Mouse (Mus musculus): Measurements from ENCODE around the gene Akap5. TPM values are rescaled to one million over a fixed set of nuclear protein-coding genes. Genes with fewer than 3 reads are reported as not detected.

The Akap5 gene
- total and polyA plus RNA-seq, 2 experiments from 2014 or later = 0.50 to 1.1 TPM

DNA sequence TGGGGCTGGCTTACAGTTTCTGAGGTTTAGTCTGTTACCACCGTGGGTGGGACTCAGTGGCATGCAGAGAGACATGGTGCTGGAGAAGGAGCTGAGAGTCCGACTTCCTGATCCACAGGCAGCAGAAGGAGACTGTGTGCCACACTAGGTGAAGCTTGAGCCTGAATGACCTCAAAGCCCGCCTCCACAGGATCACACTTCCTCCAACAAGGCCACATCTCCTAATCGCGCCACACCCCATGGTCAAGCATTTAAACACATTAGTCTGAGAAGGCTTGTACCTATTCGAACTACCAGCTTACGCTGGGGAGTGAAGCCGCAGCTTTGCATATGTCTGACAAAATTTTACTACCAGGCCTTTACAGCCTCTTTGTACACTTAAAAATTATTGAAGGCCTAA, 19.6 kb upstream of the Akap5 start:
- Histone ChIP-seq H3K4me2 (ENCODE audit: low read depth, low read length) (no peak overlapping the region), H3K9me3 (replicated peaks; ENCODE audit: control insufficient read depth, low read length) (no peaks in the 10 kb centered on the region), H3K4me1 (ENCODE audit: control insufficient read depth, insufficient read depth) (peaks cover 8% of the 10 kb centered on the region), H3K9ac (replicated peaks; ENCODE audit: low read depth, low read length) (no peak overlapping the region), H3K27me3 (ENCODE audit: control insufficient read depth, insufficient read depth, low read length) (no peaks in the 10 kb centered on the region), H3K4me3 (ENCODE audit: low read depth, low read length) (no peak overlapping the region), H3K36me3 (replicated peaks; ENCODE audit: control insufficient read depth, insufficient read depth, low read length) (peaks cover 38% of the 10 kb centered on the region), H3K27ac (ENCODE audit: low read depth) (no peak overlapping the region)
- no peak for TF ChIP-seq CTCF (IDR thresholded peaks at IDR 0.05; ENCODE audit: low read depth)
- no peak for TF ChIP-seq EP300 (IDR thresholded peaks at IDR 0.05; ENCODE audit: low read depth)
- 83% methylated on average over 8 of the region's 8 CpGs for WGBS
- ATAC-seq (ENCODE audit: insufficient read depth, low read depth) = no peak
- no peak for DNase-seq (ENCODE audit: low spot score)

DNA sequence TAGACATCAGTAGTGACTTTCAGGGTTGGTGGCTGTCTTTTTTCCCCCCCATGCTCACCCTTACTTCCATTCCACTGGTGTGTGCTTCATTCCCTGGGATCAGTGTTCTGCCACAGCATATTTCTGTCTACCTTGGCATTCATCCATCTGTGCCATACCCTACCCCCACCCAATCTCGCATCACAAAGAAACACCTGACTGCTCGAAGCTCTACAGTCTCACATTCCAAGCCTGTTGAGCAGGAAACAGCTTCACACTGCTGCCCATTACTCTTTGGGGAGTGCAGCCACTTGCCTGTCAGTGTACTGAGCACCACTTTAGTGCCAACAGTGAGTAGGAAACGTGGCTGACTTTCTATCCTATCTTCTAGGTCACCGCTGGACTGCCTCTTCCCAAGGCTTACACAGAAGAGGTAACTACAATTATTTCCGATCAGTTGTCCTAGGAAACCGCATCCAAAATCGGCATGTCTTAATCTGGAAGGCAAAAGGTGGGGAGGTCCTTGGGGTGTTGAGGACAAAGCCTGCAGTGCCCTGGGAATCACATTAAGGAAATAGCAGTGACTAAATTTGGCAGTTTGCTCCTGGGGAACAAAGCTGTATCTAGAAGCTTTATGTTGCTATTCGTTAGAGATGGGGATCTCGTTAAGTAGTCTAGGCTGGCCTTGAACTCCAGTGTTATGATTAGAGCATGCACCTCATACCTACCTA, 17.7 kb upstream of the Akap5 start:
- DNase-seq (ENCODE audit: low spot score) (no peak), ATAC-seq (ENCODE audit: insufficient read depth, low read depth) (no peak)
- Histone ChIP-seq H3K9me3 (replicated peaks; ENCODE audit: control insufficient read depth, low read length) (no peaks in the 10 kb centered on the region), H3K27me3 (ENCODE audit: control insufficient read depth, insufficient read depth, low read length) (no peaks in the 10 kb centered on the region), H3K36me3 (replicated peaks; ENCODE audit: control insufficient read depth, insufficient read depth, low read length) (peaks cover 32% of the 10 kb centered on the region), H3K4me1 (ENCODE audit: control insufficient read depth, insufficient read depth) (peaks cover 8% of the 10 kb centered on the region), H3K27ac (ENCODE audit: low read depth) (peak overlapping the region; percentile 60), H3K4me3 (ENCODE audit: low read depth, low read length) (no peak overlapping the region), H3K4me2 (ENCODE audit: low read depth, low read length) (no peak overlapping the region), H3K9ac (replicated peaks; ENCODE audit: low read depth, low read length) (no peak overlapping the region)
- WGBS = 41% methylated on average over 9 of the region's 9 CpGs
- TF ChIP-seq EP300 (IDR thresholded peaks at IDR 0.05; ENCODE audit: low read depth) (no peak), CTCF (IDR thresholded peaks at IDR 0.05; ENCODE audit: low read depth) (no peak)

DNA sequence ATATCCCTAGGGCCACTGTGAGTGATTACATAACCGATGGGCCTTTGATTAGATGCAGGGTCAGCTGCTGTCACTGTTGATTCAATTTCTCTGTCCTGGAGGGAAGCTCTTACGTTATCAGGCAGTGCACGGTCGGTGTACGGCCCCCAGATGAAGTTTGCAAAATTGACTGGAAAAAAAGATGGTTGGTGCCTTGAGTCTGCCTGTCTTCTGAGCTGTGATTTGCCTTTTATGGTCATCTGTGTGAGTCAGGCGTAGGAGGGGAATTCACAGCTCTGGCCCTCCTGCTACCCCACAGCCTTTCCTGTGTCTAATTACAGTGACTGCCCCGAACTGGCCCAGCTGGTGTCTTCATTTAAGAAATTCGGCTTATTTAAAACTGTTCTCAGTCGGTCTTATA, 16.7 kb upstream of the Akap5 start:
- 39% methylated on average over 9 of the region's 9 CpGs for WGBS
- peak; percentile 72 for ATAC-seq (ENCODE audit: insufficient read depth, low read depth)
- Histone ChIP-seq H3K4me2 (ENCODE audit: low read depth, low read length) (no peak overlapping the region), H3K9ac (replicated peaks; ENCODE audit: low read depth, low read length) (no peak overlapping the region), H3K4me3 (ENCODE audit: low read depth, low read length) (no peak overlapping the region), H3K36me3 (replicated peaks; ENCODE audit: control insufficient read depth, insufficient read depth, low read length) (peaks cover 29% of the 10 kb centered on the region), H3K4me1 (ENCODE audit: control insufficient read depth, insufficient read depth) (peaks cover 8% of the 10 kb centered on the region), H3K9me3 (replicated peaks; ENCODE audit: control insufficient read depth, low read length) (no peaks in the 10 kb centered on the region), H3K27ac (ENCODE audit: low read depth) (peak overlapping the region; percentile 70), H3K27me3 (ENCODE audit: control insufficient read depth, insufficient read depth, low read length) (no peaks in the 10 kb centered on the region)
- TF ChIP-seq CTCF (IDR thresholded peaks at IDR 0.05; ENCODE audit: low read depth) (no peak), EP300 (IDR thresholded peaks at IDR 0.05; ENCODE audit: low read depth) (0 out of 2 replicates have a peak, but pooled peaks have one; percentile 42)
- peak; percentile 73 for DNase-seq (ENCODE audit: low spot score)

DNA sequence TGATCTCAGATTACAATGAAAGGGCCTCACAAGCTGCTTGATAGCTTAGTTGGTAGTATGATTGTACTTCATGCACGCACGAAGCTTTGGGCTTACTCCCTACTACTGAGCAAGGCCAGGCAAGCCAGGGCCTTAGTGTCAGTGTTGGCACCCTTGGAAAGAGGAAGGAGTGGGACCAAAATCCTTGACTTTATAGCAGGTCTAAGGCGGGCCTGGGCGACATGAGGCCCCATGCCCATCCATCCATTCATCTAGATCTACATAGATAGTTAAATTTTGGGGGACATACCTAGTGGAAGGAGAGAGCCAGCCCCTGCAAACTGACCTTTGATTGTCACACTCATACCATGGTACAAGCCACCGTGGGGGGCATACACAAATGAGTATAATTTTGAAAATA, 16.3 kb upstream of the Akap5 start:
- WGBS = 69% methylated on average over 5 of the region's 5 CpGs
- no peaks in the 10 kb centered on the region for H3K27me3 ChIP-seq (ENCODE audit: control insufficient read depth, insufficient read depth, low read length)
- H3K36me3 ChIP-seq (replicated peaks; ENCODE audit: control insufficient read depth, insufficient read depth, low read length) = peaks cover 25% of the 10 kb centered on the region
- H3K4me1 ChIP-seq (ENCODE audit: control insufficient read depth, insufficient read depth) = peaks cover 8% of the 10 kb centered on the region
- peak overlapping the region; percentile 70 for H3K27ac ChIP-seq (ENCODE audit: low read depth)
- no peak overlapping the region for H3K4me3 ChIP-seq (ENCODE audit: low read depth, low read length)
- TF ChIP-seq CTCF (IDR thresholded peaks at IDR 0.05; ENCODE audit: low read depth) (no peak), EP300 (IDR thresholded peaks at IDR 0.05; ENCODE audit: low read depth) (no peak)
- H3K9ac ChIP-seq (replicated peaks; ENCODE audit: low read depth, low read length) = no peak overlapping the region
- H3K4me2 ChIP-seq (ENCODE audit: low read depth, low read length) = no peak overlapping the region
- H3K9me3 ChIP-seq (replicated peaks; ENCODE audit: control insufficient read depth, low read length) = no peaks in the 10 kb centered on the region
- ATAC-seq (ENCODE audit: insufficient read depth, low read depth) (no peak), DNase-seq (ENCODE audit: low spot score) (no peak)

DNA sequence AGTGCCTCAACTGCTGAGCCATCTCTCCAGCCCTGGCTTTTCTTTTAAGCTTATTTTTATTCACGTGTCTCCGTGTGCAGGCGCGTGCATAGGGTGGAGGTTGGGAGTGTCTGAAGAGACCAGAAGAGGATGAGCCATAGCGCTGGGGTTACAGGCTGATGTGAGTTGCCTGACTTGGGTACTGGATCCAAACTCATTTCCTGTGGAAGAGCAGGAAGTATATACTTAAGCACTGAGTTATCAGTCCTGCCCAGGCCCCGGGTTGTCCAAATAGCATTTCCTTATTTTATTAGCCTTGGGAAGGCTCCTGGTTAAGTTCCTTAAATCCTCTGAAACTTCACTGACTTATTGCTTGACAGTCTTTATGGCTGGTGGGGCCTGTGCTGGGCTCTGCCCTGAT, 14.7 kb upstream of the Akap5 start:
- Histone ChIP-seq H3K4me1 (ENCODE audit: control insufficient read depth, insufficient read depth) (peaks cover 8% of the 10 kb centered on the region), H3K9me3 (replicated peaks; ENCODE audit: control insufficient read depth, low read length) (no peaks in the 10 kb centered on the region), H3K36me3 (replicated peaks; ENCODE audit: control insufficient read depth, insufficient read depth, low read length) (peaks cover 22% of the 10 kb centered on the region), H3K9ac (replicated peaks; ENCODE audit: low read depth, low read length) (no peak overlapping the region), H3K4me2 (ENCODE audit: low read depth, low read length) (no peak overlapping the region), H3K4me3 (ENCODE audit: low read depth, low read length) (no peak overlapping the region), H3K27ac (ENCODE audit: low read depth) (peak overlapping the region; percentile 5; the same call in 1 of the 2 replicates), H3K27me3 (ENCODE audit: control insufficient read depth, insufficient read depth, low read length) (no peaks in the 10 kb centered on the region)
- TF ChIP-seq EP300 (IDR thresholded peaks at IDR 0.05; ENCODE audit: low read depth) = no peak
- no peak for TF ChIP-seq CTCF (IDR thresholded peaks at IDR 0.05; ENCODE audit: low read depth)
- ATAC-seq (ENCODE audit: insufficient read depth, low read depth) = no peak
- DNase-seq (ENCODE audit: low spot score) = no peak
- WGBS = 66% methylated on average over 6 of the region's 6 CpGs

DNA sequence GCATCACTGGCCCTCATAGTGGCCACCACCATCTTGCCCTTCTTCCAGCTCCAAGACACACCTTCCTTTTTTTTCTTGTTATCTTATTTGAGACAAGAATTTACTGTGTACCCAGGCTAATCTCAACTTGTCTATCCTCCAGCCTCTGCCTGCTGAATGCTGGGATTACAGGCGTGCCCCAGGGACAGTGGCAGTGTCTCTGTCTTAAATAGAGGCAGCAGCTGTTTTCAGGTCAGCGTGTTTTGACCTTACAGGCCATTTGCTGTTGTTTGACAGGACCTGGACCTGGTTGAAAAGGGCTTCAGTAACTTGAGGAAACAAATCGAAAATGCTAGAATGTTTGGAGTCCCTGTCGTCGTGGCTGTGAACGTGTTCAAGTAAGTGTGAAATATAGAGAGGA, 14.1 kb upstream of the Akap5 start:
- Histone ChIP-seq H3K4me3 (ENCODE audit: low read depth, low read length) (no peak overlapping the region), H3K36me3 (replicated peaks; ENCODE audit: control insufficient read depth, insufficient read depth, low read length) (peaks cover 24% of the 10 kb centered on the region), H3K9ac (replicated peaks; ENCODE audit: low read depth, low read length) (no peak overlapping the region), H3K4me2 (ENCODE audit: low read depth, low read length) (no peak overlapping the region), H3K27me3 (ENCODE audit: control insufficient read depth, insufficient read depth, low read length) (no peaks in the 10 kb centered on the region), H3K9me3 (replicated peaks; ENCODE audit: control insufficient read depth, low read length) (no peaks in the 10 kb centered on the region), H3K27ac (ENCODE audit: low read depth) (peak overlapping the region; percentile 5; the same call in 1 of the 2 replicates), H3K4me1 (ENCODE audit: control insufficient read depth, insufficient read depth) (peaks cover 8% of the 10 kb centered on the region)
- ATAC-seq (ENCODE audit: insufficient read depth, low read depth) (no peak), DNase-seq (ENCODE audit: low spot score) (no peak)
- no peak for TF ChIP-seq CTCF (IDR thresholded peaks at IDR 0.05; ENCODE audit: low read depth)
- no peak for TF ChIP-seq EP300 (IDR thresholded peaks at IDR 0.05; ENCODE audit: low read depth)
- WGBS = 39% methylated on average over 6 of the region's 6 CpGs
